Mouse (Mus musculus) stomach, embryonic 16.5 days (tissue): Measurements from ENCODE around the gene Zfp710. TPM values are rescaled to one million over a fixed set of nuclear protein-coding genes. Genes with fewer than 3 reads are reported as not detected.
A peak's percentile ranks its signal among the peaks of the same experiment; 100 is the strongest.

Source experiments
- ATAC-seq: fragments of 200-750 bp; cut with Nextera tagmentation; 2 replicates; pipeline ENCODE4 v1.8.0; 2017; ENCODE audit warnings: moderate number of reproducible peaks, moderate TSS enrichment; ENCODE audit not compliant: insufficient read depth, low FRiP score
- H3K27ac ChIP-seq: fragments of 300-500 bp; sonication (generic); 2 replicates; pipeline ENCODE4 v1.5.1; 2014; ENCODE audit warnings: low read length
- H3K27me3 ChIP-seq: fragments of 300-500 bp; sonication (generic); 2 replicates; pipeline ENCODE4 v1.6.1; 2014; ENCODE audit warnings: low read length, control low read depth, mixed read lengths; ENCODE audit not compliant: control insufficient read depth, insufficient read depth
- H3K36me3 ChIP-seq: fragments of 300-500 bp; sonication (generic); 2 replicates; pipeline ENCODE4 v1.6.1; 2014; ENCODE audit warnings: low read length; ENCODE audit not compliant: control insufficient read depth, insufficient read depth
- H3K4me1 ChIP-seq: fragments of 300-500 bp; sonication (generic); 2 replicates; pipeline ENCODE4 v1.6.1; 2014; ENCODE audit warnings: low read length, control low read depth, mixed read lengths; ENCODE audit not compliant: control insufficient read depth, insufficient read depth
- H3K4me2 ChIP-seq: fragments of 300-500 bp; sonication (generic); 2 replicates; pipeline ENCODE4 v1.6.1; 2014; ENCODE audit warnings: low read depth, low read length, mixed read lengths
- H3K4me3 ChIP-seq: fragments of 300-500 bp; sonication (generic); replicated peaks from 2 replicates; pipeline ENCODE4 v1.5.1; 2014; ENCODE audit warnings: mild to moderate bottlenecking, low read length
- H3K9ac ChIP-seq: fragments of 300-500 bp; sonication (generic); 2 replicates; pipeline ENCODE4 v1.6.1; 2014; ENCODE audit warnings: low read length
- H3K9me3 ChIP-seq: fragments of 300-500 bp; sonication (generic); replicated peaks from 2 replicates; pipeline ENCODE4 v1.6.1; 2016; ENCODE audit warnings: low read length, control low read depth; ENCODE audit not compliant: control insufficient read depth
- WGBS: fragments of 180-500 bp; shearing (Covaris S2); extraction: QIAGEN DNeasy Blood & Tissue Kit; methylation state at CpG from one replicate; pipeline ENCODE4 v1.1.7; 2014; 5-methylcytosine and 5-hydroxymethylcytosine counted together
- polyA plus RNA-seq: library from polyadenylated mRNA; unstranded; fragments of >200 nt; fragmentation: Nextera tagmentation; extraction: Ambion mirVana; gene quantifications from 2 replicates; pipeline ENCODE4 v1.2.1, GENCODE M21; 2015

Gene Zfp710
- polyA plus RNA-seq, 1 experiment from 2014 or later = 16.7 TPM

GRCm38 (mm10) chr7:80031478-80031877 lies 6.9 kb downstream of the Zfp710 start:
- no peak for ATAC-seq
- peaks cover 41% of the 10 kb centered on the region for H3K4me1 ChIP-seq
- no peak overlapping the region for H3K27ac ChIP-seq

DNA sequence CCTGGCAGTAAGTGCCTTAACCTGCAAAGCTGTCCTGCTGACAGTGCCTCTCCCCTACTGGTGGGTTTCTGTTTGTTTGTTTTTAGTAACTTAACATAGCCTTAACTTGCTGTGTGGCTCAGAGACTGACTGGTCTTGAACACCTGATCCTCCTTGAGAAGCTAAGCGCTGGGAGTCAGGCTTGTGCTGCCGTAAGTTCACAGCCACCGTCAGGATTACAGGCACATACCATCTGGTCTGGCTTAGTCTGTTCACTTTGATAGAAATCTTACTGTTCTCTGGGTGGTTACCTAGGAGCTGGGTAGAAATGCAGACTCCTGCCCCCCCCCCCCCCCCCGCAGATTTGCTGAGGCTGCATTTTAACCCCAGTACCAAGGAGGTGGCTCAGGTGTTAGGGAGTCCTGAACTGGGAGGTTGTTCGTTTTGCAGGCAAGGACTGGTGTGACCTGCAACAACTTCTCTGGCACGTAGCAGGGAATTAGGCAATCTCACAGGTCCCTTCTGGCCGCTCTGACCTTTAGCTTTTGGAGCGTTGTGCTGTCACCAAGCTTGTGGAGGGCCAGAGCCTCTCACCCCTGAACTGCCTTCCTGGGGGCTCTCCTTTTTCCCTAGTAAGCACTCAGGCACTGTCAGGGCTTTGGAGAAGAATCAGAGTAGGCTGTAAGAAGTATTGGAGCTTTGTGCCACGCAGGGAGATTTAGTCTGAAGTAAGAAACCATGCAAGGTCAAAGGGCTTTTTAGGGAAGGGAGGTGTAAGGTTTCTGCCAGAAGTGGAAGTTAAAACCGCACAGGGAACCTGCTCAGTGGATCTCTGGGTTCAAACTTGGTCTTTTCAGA lies 7.8 kb downstream of the Zfp710 start:
- Histone ChIP-seq H3K4me2 (peak overlapping the region; percentile 14; the same call in 1 of the 2 replicates), H3K27me3 (no peaks in the 10 kb centered on the region), H3K4me3 (no peak overlapping the region), H3K36me3 (no peaks in the 10 kb centered on the region), H3K27ac (no peak overlapping the region), H3K9me3 (no peaks in the 10 kb centered on the region), H3K9ac (peak overlapping the region; percentile 37; the same call in 1 of the 2 replicates), H3K4me1 (peaks cover 41% of the 10 kb centered on the region)
- 58% methylated on average over 9 of the region's 10 CpGs for WGBS
- ATAC-seq = no peak

More at GRCm38 (mm10) chr7:80031478-80031877, 6.9 kb downstream of the Zfp710 start:
- Histone ChIP-seq H3K27me3 (no peaks in the 10 kb centered on the region), H3K4me2 (no peak overlapping the region), H3K36me3 (no peaks in the 10 kb centered on the region), H3K9me3 (no peaks in the 10 kb centered on the region), H3K4me3 (no peak overlapping the region), H3K9ac (no peak overlapping the region)
- 76% methylated on average over 10 of the region's 10 CpGs for WGBS

DNA sequence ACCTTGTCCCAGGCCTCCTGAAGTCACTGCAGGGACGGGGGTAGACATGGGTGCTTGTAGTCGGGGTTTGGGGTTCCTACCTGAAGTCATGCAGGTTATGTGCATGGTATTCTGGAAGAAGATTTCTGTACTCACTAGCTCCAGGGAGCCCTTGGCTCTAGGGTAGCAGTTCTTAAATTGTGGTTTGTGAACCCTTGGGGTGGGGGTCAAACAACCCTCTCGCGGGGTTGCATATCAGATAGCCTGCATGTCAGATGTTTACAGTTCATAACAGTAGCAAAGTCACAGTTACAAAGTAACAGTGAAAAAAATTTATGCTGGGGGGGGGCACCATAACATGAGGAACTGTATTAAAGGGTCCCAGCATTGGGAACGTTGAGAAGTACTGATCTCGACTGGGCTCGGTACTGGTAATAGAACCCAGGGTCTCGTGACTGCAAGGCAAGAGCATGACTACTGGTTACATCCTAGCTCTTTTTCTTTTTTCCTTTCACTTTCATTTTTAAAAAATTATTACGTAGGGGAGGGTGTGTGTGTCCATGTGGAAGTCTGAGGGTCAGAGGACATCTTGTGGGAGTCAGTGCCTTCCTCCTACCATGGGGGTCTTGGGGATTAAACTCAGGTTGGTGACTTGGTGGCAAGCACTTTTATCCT lies 8.6 kb downstream of the Zfp710 start:
- H3K9ac ChIP-seq = peak overlapping the region; percentile 37; the same call in 1 of the 2 replicates
- H3K4me2 ChIP-seq = peak overlapping the region; percentile 14
- no peaks in the 10 kb centered on the region for H3K36me3 ChIP-seq
- no peaks in the 10 kb centered on the region for H3K9me3 ChIP-seq
- H3K4me1 ChIP-seq = peaks cover 41% of the 10 kb centered on the region
- H3K4me3 ChIP-seq = no peak overlapping the region
- no peak for ATAC-seq
- WGBS = 73% methylated on average over 9 of the region's 9 CpGs
- H3K27ac ChIP-seq = no peak overlapping the region
- H3K27me3 ChIP-seq = no peaks in the 10 kb centered on the region

GRCm38 (mm10) chr7:80033771-80034170 lies 9.2 kb downstream of the Zfp710 start:
- Histone ChIP-seq H3K27ac (no peak overlapping the region), H3K27me3 (no peaks in the 10 kb centered on the region), H3K4me1 (peaks cover 41% of the 10 kb centered on the region), H3K9ac (no peak overlapping the region), H3K4me3 (no peak overlapping the region), H3K9me3 (no peaks in the 10 kb centered on the region), H3K36me3 (no peaks in the 10 kb centered on the region), H3K4me2 (peak overlapping the region; percentile 14; the same call in 1 of the 2 replicates)
- ATAC-seq = no peak
- WGBS = 73% methylated on average over 9 of the region's 9 CpGs

DNA sequence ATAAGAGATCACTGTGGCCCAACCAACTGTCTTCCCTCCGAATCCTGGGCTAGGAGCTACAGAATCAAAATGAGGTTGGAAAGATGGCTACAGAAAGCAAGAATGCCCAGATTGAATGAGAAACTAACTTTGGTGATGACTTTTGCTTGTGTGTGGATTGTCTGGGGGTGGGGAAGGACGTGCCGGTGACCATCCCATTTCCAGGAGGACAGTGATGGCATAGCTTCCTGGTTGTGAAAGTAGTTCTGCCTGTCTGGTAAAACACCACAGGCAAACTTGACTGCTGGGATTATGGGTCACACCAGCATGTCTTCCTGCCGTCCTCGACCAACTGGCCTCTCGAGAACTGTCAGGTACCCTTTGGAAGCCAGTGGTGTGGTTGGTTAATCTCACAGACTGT lies 10.5 kb downstream of the Zfp710 start:
- H3K4me1 ChIP-seq = peaks cover 41% of the 10 kb centered on the region
- ATAC-seq = no peak
- H3K9me3 ChIP-seq = no peaks in the 10 kb centered on the region
- peak overlapping the region; percentile 72; the same call in 1 of the 2 replicates for H3K27ac ChIP-seq
- H3K9ac ChIP-seq = no peak overlapping the region
- no peaks in the 10 kb centered on the region for H3K36me3 ChIP-seq
- H3K4me2 ChIP-seq = no peak overlapping the region
- no peak overlapping the region for H3K4me3 ChIP-seq
- no peaks in the 10 kb centered on the region for H3K27me3 ChIP-seq
- WGBS = 68% methylated on average over 6 of the region's 6 CpGs

- Histone ChIP-seq H3K9me3 (no peaks in the 10 kb centered on the region), H3K4me2 (no peak overlapping the region), H3K27me3 (no peaks in the 10 kb centered on the region), H3K4me1 (peaks cover 41% of the 10 kb centered on the region), H3K27ac (peak overlapping the region; percentile 72; the same call in 1 of the 2 replicates), H3K9ac (peak overlapping the region; percentile 11; the same call in 1 of the 2 replicates), H3K36me3 (no peaks in the 10 kb centered on the region), H3K4me3 (no peak overlapping the region)
- ATAC-seq = peak; percentile 71; the same call in 1 of the 2 replicates
- 50% methylated on average over 4 of the region's 4 CpGs for WGBS
Observed at GRCm38 (mm10) chr7:80035748-80036147, 11.1 kb downstream of the Zfp710 start.

DNA sequence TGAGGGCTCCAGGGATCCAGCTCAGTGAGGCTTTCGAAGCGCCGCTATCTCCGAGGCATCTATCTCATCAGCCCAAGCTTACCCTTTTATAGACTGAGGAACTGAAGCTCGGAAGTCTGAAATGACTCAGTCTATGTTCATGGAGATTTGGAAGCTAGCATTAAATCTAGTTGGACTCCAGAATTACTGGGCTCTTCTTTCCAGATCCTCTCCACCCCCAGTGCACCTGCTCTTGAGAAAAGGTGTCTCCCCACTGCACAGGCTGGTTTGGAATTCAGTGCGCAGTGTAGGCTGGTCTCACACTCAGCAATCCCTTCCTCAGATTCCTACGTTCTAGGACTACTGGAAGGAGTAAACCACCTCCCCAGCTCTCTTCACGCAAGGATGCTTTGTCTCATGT lies 15.1 kb downstream of the Zfp710 start:
- Histone ChIP-seq H3K36me3 (no peaks in the 10 kb centered on the region), H3K9me3 (no peaks in the 10 kb centered on the region), H3K9ac (no peak overlapping the region), H3K4me2 (no peak overlapping the region), H3K4me1 (peaks cover 17% of the 10 kb centered on the region), H3K27me3 (no peaks in the 10 kb centered on the region), H3K27ac (no peak overlapping the region), H3K4me3 (no peak overlapping the region)
- no peak for ATAC-seq
- 89% methylated on average over 8 of the region's 8 CpGs for WGBS

DNA sequence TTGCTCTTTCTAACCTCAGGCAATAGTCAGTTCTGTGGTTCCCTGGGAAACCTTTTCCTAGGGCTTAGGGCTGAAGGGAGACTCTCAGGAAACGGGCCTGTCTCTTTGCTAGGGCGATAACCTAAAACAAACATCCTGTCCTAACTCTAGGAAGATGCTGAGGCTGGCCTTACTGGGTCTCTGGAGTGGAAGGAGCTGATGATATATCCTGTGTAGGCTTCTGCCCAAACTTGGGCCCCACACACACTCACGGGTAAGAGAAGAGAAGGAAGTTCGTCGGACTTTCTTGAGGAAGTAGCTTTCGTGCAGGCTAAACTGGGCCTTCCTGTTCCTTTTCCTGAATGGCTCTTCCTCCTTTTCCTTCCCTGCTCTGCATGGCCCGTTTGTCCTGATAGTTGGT lies 19.6 kb downstream of the Zfp710 start:
- 44% methylated on average over 7 of the region's 7 CpGs for WGBS
- Histone ChIP-seq H3K36me3 (no peaks in the 10 kb centered on the region), H3K4me2 (no peak overlapping the region), H3K4me3 (no peak overlapping the region), H3K27me3 (no peaks in the 10 kb centered on the region), H3K4me1 (peaks cover 16% of the 10 kb centered on the region), H3K27ac (peak overlapping the region; percentile 68), H3K9me3 (no peaks in the 10 kb centered on the region), H3K9ac (no peak overlapping the region)
- ATAC-seq = peak; percentile 58; the same call in 1 of the 2 replicates

DNA sequence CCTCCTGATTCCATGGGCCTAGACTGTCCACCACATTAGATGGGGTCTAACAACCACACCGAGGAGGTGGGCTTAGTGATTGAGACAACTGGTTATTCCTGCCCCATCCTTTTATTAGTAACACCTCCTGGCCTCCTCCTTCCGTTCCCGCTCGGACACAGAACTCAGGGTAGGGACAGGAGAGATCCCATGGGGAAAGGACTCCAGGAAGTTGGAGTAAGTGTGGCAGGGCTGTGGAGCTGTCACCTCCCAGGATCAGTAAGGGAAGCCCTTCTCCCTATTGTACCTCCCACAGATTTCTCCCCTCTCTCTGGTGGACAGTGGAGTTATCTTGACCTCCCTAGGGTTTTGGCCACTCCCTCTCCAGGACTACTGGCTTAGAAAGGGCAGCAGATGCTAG lies 22.4 kb downstream of the Zfp710 start:
- H3K4me3 ChIP-seq = no peak overlapping the region
- 86% methylated on average over 4 of the region's 4 CpGs for WGBS
- H3K4me1 ChIP-seq = peaks cover 20% of the 10 kb centered on the region

More for the DNA sequence above, 22.4 kb downstream of the Zfp710 start:
- Histone ChIP-seq H3K4me2 (no peak overlapping the region), H3K27me3 (no peaks in the 10 kb centered on the region), H3K36me3 (no peaks in the 10 kb centered on the region), H3K27ac (no peak overlapping the region), H3K9me3 (no peaks in the 10 kb centered on the region), H3K9ac (no peak overlapping the region)
- no peak for ATAC-seq
